Mouse (Mus musculus): ENCODE results near the gene Trio.
A peak's percentile ranks its signal among the peaks of the same experiment; 100 is the strongest.

Gene Trio

GRCm38 (mm10) chr15:28035601-28036000 is 10.0 kb upstream of the Trio start:
- DNase-seq, result no peak

GRCm38 (mm10) chr15:28034636-28035035 is 9.0 kb upstream of the Trio start:
- no peak for DNase-seq

GRCm38 (mm10) chr15:28029371-28029770 is 3.7 kb upstream of the Trio start:
- no peak for DNase-seq

GRCm38 (mm10) chr15:28028542-28028941 is 2.9 kb upstream of the Trio start:
- no peak for DNase-seq

- DNase-seq, result no peak
Measured at GRCm38 (mm10) chr15:28026167-28026481, 476 bp upstream of the Trio start.

GRCm38 (mm10) chr15:28024965-28025338 is 696 bp downstream of the Trio start:
- DNase-seq, result peak; percentile 64 to 67

GRCm38 (mm10) chr15:28024031-28024964 is 1.4 kb downstream of the Trio start:
- peak; percentile 83 to 88 for DNase-seq

GRCm38 (mm10) chr15:28021591-28022209 is 3.9 kb downstream of the Trio start:
- DNase-seq, result no peak

GRCm38 (mm10) chr15:28019393-28020070 is 6.1 kb downstream of the Trio start:
- DNase-seq, result no peak

GRCm38 (mm10) chr15:28007516-28007915 is 18.1 kb downstream of the Trio start:
- no peak for DNase-seq

GRCm38 (mm10) chr15:28004192-28004767 is 21.4 kb downstream of the Trio start:
- no peak for DNase-seq

GRCm38 (mm10) chr15:28002515-28002914 is 23.1 kb downstream of the Trio start:
- no peak for DNase-seq

GRCm38 (mm10) chr15:28001299-28001698 is 24.3 kb downstream of the Trio start:
- DNase-seq, result no peak

GRCm38 (mm10) chr15:27998621-27999359 is 26.9 kb downstream of the Trio start:
- DNase-seq, result no peak

- no peak for DNase-seq
Measured at GRCm38 (mm10) chr15:27997917-27998316, 27.7 kb downstream of the Trio start.

- DNase-seq, result peak; percentile 49 to 79
Measured at GRCm38 (mm10) chr15:27997391-27997841, 28.2 kb downstream of the Trio start.

- no peak for DNase-seq
Measured at GRCm38 (mm10) chr15:27996750-27997149, 28.9 kb downstream of the Trio start.

- DNase-seq, result no peak
Measured at GRCm38 (mm10) chr15:27995421-27995820, 30.2 kb downstream of the Trio start.

- no peak for DNase-seq
Measured at GRCm38 (mm10) chr15:27994870-27995269, 30.8 kb downstream of the Trio start.

- peak in 1 of 2 experiments; percentile 7 for DNase-seq
Measured at GRCm38 (mm10) chr15:27993528-27993927, 32.1 kb downstream of the Trio start.

- DNase-seq, result no peak
Measured at GRCm38 (mm10) chr15:27992596-27992995, 33.1 kb downstream of the Trio start.

GRCm38 (mm10) chr15:27991892-27992593 is 33.6 kb downstream of the Trio start:
- DNase-seq, result peak in 1 of 2 experiments; percentile 4

Measured in lung, postnatal 4 days (tissue).